Mouse (Mus musculus) heart, adult 2 months (tissue): ENCODE data around the gene Birc5.
A peak's percentile ranks its signal among the peaks of the same experiment; 100 is the strongest.

Experiments
- CTCF ChIP-seq: fragments of 200-600 bp; IDR thresholded peaks from 2 replicates; pipeline ENCODE4 v1.8.1; 2022; ENCODE audit warnings: antibody characterized with exemption, mild to moderate bottlenecking, moderate library complexity
- EP300 ChIP-seq: fragments of 200-500 bp; IDR thresholded peaks from 2 replicates; pipeline ENCODE4 v1.6.1; 2011; ENCODE audit warnings: low read depth, low read length, control low read depth; ENCODE audit not compliant: insufficient read depth
- POLR2A ChIP-seq: fragments of 200-500 bp; IDR thresholded peaks from 2 replicates; pipeline ENCODE4 v1.6.1; 2011; ENCODE audit warnings: mild to moderate bottlenecking, low read depth, low read length, control low read depth; ENCODE audit not compliant: insufficient read depth

DNA sequence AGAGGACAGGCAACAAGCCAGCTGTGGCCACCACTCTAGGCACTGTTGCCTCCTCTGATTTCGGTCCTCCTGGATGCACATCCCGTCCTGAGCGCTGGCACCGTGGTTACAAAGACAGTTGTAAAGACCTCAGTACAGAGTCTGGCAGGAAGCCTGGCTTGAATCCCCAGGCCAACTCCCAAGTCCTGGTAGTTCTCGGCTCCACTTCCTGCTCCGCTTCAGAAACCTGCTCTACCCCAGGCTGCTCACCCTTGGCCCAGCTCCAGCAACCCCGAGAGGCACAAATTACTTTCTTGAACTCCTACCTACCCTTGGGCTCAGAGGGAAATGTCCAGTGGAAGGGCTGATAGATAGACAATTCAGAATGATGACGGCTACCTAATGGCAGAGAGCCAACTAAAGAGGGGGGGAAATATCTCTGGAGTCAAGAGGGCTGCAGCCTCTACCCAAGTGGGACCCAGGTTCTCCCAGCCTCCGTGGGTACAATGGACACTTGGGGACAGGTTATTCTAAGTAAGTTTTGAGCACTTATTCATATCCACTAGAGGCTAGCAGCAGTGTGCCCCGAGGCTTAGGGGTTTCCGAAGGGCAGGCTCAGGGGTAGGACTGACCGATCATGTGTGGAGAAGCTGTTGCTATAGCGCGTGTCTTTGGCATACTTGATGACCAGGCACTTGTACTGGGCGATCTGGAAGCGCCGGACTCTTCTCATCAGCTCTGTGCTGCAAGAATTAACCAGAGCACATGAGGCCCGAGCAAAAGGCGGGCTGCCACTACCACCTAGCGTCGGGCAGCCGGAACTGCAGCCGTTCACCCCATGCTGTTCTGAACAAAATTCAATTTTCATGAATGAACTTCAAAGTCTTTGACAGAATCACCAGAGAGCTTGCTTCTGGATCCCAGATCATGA lies 24.7 kb upstream of the Birc5 start:
- TF ChIP-seq CTCF (peak; percentile 96), EP300 (peak; percentile 96), POLR2A (0 out of 2 replicates have a peak, but pooled peaks have one; percentile 23)
